14 mouse cellular contexts compared by ENCODE assay signal in genomic region chr17:27488173-27488823, GRCm38 (mm10). TPM values are rescaled to one million over a fixed set of nuclear protein-coding genes. Genes with fewer than 3 reads are reported as not detected.
DNase-seq lines count a peak whose midpoint lies in the region; ATAC-seq and TF ChIP-seq lines count a peak whose summit lies in the region.
"Had no signal": no experiment of that assay in that cellular context is flagged by ENCODE, and none has a peak within 500 bp of the region (broad histone marks: within the 10 kb centered on the region; RNA-seq: fewer than 3 reads in every experiment).

No protein-coding gene starts in this region.

- no peak overlapping the region for H3K4me3 ChIP-seq in hindbrain, embryonic 13.5 days
- H3K4me3 ChIP-seq in hindbrain, embryonic 10.5 days, result no peak overlapping the region
- H3K4me3 ChIP-seq in hindbrain, postnatal 0 days (ENCODE audit: low read length), result no peak overlapping the region
- H3K4me3 ChIP-seq: embryonic facial prominence, embryonic 13.5 days; heart, embryonic 13.5 days; kidney, embryonic 15.5 days had no signal

- 0 out of 2 replicates have a peak overlapping the region, but pooled peaks have one; percentile 8 for H3K27ac ChIP-seq in hindbrain, embryonic 13.5 days
- H3K27ac ChIP-seq in hindbrain, embryonic 10.5 days, result no peak overlapping the region
- H3K27ac ChIP-seq in hindbrain, postnatal 0 days, result no peak overlapping the region
- H3K27ac ChIP-seq: embryonic facial prominence, embryonic 13.5 days; heart, embryonic 13.5 days; kidney, embryonic 15.5 days had no signal

- no peaks in the 10 kb centered on the region for H3K27me3 ChIP-seq in hindbrain, embryonic 13.5 days
- H3K27me3 ChIP-seq in hindbrain, embryonic 10.5 days (ENCODE audit: insufficient read depth, poor library complexity, severe bottlenecking), result 0 out of 2 replicates have a peak, but pooled peaks cover 4% of the 10 kb centered on the region
- H3K27me3 ChIP-seq in hindbrain, postnatal 0 days (ENCODE audit: insufficient read depth, low read length), result no peaks in the 10 kb centered on the region
- H3K27me3 ChIP-seq: embryonic facial prominence, embryonic 13.5 days had no signal

- H3K9me3 ChIP-seq in hindbrain, embryonic 13.5 days, result no peaks in the 10 kb centered on the region
- no peaks in the 10 kb centered on the region for H3K9me3 ChIP-seq in hindbrain, embryonic 10.5 days
- no peaks in the 10 kb centered on the region for H3K9me3 ChIP-seq in hindbrain, postnatal 0 days (ENCODE audit: low read length)
- H3K9me3 ChIP-seq: embryonic facial prominence, embryonic 13.5 days; heart, embryonic 13.5 days; kidney, embryonic 15.5 days had no signal

- intact Hi-C loops in heart, postnatal 14 days (cut with DNase I), result no loop called here

- DNase-seq in hindbrain, embryonic 10.5 days (ENCODE audit: low spot score), result no peak
- DNase-seq in testis, postnatal 14 days (ENCODE audit: low spot score), result peak; percentile 62
- DNase-seq in testis, postnatal 10 days (ENCODE audit: low spot score), result no peak
- no peak for DNase-seq in hindbrain, postnatal 0 days (ENCODE audit: low spot score)
- no peak for DNase-seq in B cell, adult 2 months
- no peak for DNase-seq in heart, postnatal 14 days
- DNase-seq: liver, postnatal 0 days; right cerebral cortex, postnatal 4 days had no signal

- no peak for TF ChIP-seq CTCF in hindbrain, postnatal 0 days (IDR thresholded peaks at IDR 0.05; ENCODE audit: low read depth)

- H3K4me1 ChIP-seq in hindbrain, embryonic 13.5 days (replicated peaks), result peaks cover 30% of the 10 kb centered on the region
- peaks cover 37% of the 10 kb centered on the region for H3K4me1 ChIP-seq in hindbrain, embryonic 10.5 days (replicated peaks)
- H3K4me1 ChIP-seq in hindbrain, postnatal 0 days (ENCODE audit: insufficient read depth, low read length), result no peaks in the 10 kb centered on the region
- H3K4me1 ChIP-seq: heart, embryonic 13.5 days had no signal

- ATAC-seq in hindbrain, embryonic 13.5 days (ENCODE audit: low FRiP score), result no peak
- ATAC-seq in hindbrain, postnatal 0 days, result peak; percentile 38; the same call in 1 of the 2 replicates
- ATAC-seq: inflammation-experienced regulatory T-cells, adult 6 months; liver, postnatal 0 days had no signal

- no peak overlapping the region for H3K4me2 ChIP-seq in hindbrain, embryonic 13.5 days
- H3K4me2 ChIP-seq in hindbrain, postnatal 0 days (ENCODE audit: low read depth, low read length), result no peak overlapping the region
- H3K4me2 ChIP-seq: embryonic facial prominence, embryonic 13.5 days; heart, embryonic 13.5 days; kidney, embryonic 15.5 days had no signal

- WGBS in hindbrain, embryonic 13.5 days, result 57% methylated on average over 16 of the region's 16 CpGs
- WGBS in hindbrain, embryonic 10.5 days, result 81% methylated on average over 16 of the region's 16 CpGs
- WGBS in hindbrain, postnatal 0 days, result 49% methylated on average over 16 of the region's 16 CpGs

- H3K9ac ChIP-seq in hindbrain, embryonic 13.5 days, result 0 out of 2 replicates have a peak overlapping the region, but pooled peaks have one; percentile 9
- no peak overlapping the region for H3K9ac ChIP-seq in hindbrain, postnatal 0 days (replicated peaks; ENCODE audit: low read length)
- H3K9ac ChIP-seq: embryonic facial prominence, embryonic 13.5 days; heart, embryonic 13.5 days; kidney, embryonic 15.5 days; liver, postnatal 0 days had no signal

- H3K36me3 ChIP-seq in hindbrain, embryonic 13.5 days, result no peaks in the 10 kb centered on the region
- no peaks in the 10 kb centered on the region for H3K36me3 ChIP-seq in hindbrain, embryonic 10.5 days
- no peaks in the 10 kb centered on the region for H3K36me3 ChIP-seq in hindbrain, postnatal 0 days (ENCODE audit: insufficient read depth, low read length)
- H3K36me3 ChIP-seq: embryonic facial prominence, embryonic 13.5 days; heart, embryonic 13.5 days; kidney, embryonic 15.5 days had no signal

RNA-seq across cellular contexts. Expression of gene Grm4, which starts 32.9 kb away (rescaled TPM):
- polyA plus RNA-seq in hindbrain, embryonic 13.5 days (2015; fragmentation: Nextera tagmentation; extraction: Ambion mirVana), result 4.8 and 5.2 TPM in 2 replicates
- polyA plus RNA-seq in hindbrain, embryonic 10.5 days (2016; fragmentation: Nextera tagmentation; extraction: Ambion mirVana), result 2.2 and 4.2 TPM in 2 replicates
- total RNA-seq in hindbrain, postnatal 0 days (2014; rRNA removed), result 34.3 and 38.8 TPM in 2 replicates
- polyA plus RNA-seq in hindbrain, postnatal 0 days (2015; fragmentation: Nextera tagmentation; extraction: Ambion mirVana), result 8.7 and 10.1 TPM in 2 replicates
- total RNA-seq in heart, postnatal 14 days (2021), result under 1 TPM; 0.15 to 0.19 TPM
- total RNA-seq: CH12.LX had no signal
- polyA plus RNA-seq: liver, postnatal 0 days had no signal
